Mouse (Mus musculus) liver, adult 2 months (tissue): ENCODE measurements around the gene Smim14. TPM values are rescaled to one million over a fixed set of nuclear protein-coding genes. Genes with fewer than 3 reads are reported as not detected.

ENCODE experiments used
- DNase-seq: peaks from one replicate; pipeline ENCODE4 v3.0.0-alpha.2; 2011; ENCODE audit warnings: low read depth, low spot score; ENCODE audit errors: extremely low read depth
- H3K27ac ChIP-seq: fragments of 200-500 bp; replicated peaks from 2 replicates; pipeline ENCODE4 v1.5.1; 2012; ENCODE audit warnings: low read depth, mild to moderate bottlenecking, control low read depth, inconsistent platforms, low read length; ENCODE audit not compliant: insufficient read depth
- H3K27me3 ChIP-seq: fragments of 200-500 bp; 2 replicates; pipeline ENCODE4 v1.6.1; 2012; ENCODE audit warnings: mild to moderate bottlenecking, moderate library complexity, low read length, inconsistent platforms; ENCODE audit not compliant: control insufficient read depth, insufficient read depth
- H3K36me3 ChIP-seq: fragments of 200-500 bp; 2 replicates; pipeline ENCODE4 v1.6.1; 2012; ENCODE audit warnings: low read length, inconsistent platforms; ENCODE audit not compliant: control insufficient read depth, insufficient read depth
- H3K4me1 ChIP-seq: fragments of 200-500 bp; 2 replicates; pipeline ENCODE4 v1.6.1; 2011; ENCODE audit warnings: low read length; ENCODE audit not compliant: control insufficient read depth, insufficient read depth
- H3K4me3 ChIP-seq: fragments of 200-500 bp; 2 replicates; pipeline ENCODE4 v1.5.1; 2011; ENCODE audit warnings: low read depth, mild to moderate bottlenecking, control low read depth, low read length, moderate library complexity; ENCODE audit not compliant: insufficient read depth
- H3K79me2 ChIP-seq: fragments of 200-500 bp; 2 replicates; pipeline ENCODE4 v1.6.1; 2012; ENCODE audit warnings: inconsistent platforms, mild to moderate bottlenecking, low read length, moderate library complexity; ENCODE audit not compliant: control insufficient read depth, insufficient read depth
- H3K9ac ChIP-seq: fragments of 200-500 bp; 2 replicates; pipeline ENCODE4 v1.6.1; 2012; ENCODE audit warnings: low read depth, mild to moderate bottlenecking, control low read depth, inconsistent platforms, low read length
- CTCF ChIP-seq: fragments of 200-500 bp; IDR thresholded peaks from 2 replicates; pipeline ENCODE4 v1.5.1; 2011; ENCODE audit warnings: low read depth, low read length, control low read depth
- POLR2A ChIP-seq: fragments of 200-500 bp; IDR thresholded peaks from 2 replicates; pipeline ENCODE4 v1.6.1; 2011; ENCODE audit warnings: low read length, control low read depth; ENCODE audit not compliant: insufficient read depth; ENCODE audit errors: extremely low read depth
- WGBS: fragments of 180-500 bp; shearing (Covaris S2); methylation state at CpG from one replicate; pipeline ENCODE4 v1.1.7; 2018; 5-methylcytosine and 5-hydroxymethylcytosine counted together
- polyA plus RNA-seq: library from polyadenylated mRNA; depleted of rRNA; stranded (reverse); fragments of >200 nt; gene quantifications from 2 replicates; pipeline ENCODE4 v1.2.3, GENCODE M21; 2012
- total RNA-seq: library from RNA; depleted of rRNA; stranded (reverse); fragments of >200 nt; gene quantifications from 2 replicates; pipeline ENCODE4 v1.2.3, GENCODE M21; 2014

Smim14 gene
- total and polyA plus RNA-seq, 2 experiments: 60.5 to 66.6 TPM

DNA sequence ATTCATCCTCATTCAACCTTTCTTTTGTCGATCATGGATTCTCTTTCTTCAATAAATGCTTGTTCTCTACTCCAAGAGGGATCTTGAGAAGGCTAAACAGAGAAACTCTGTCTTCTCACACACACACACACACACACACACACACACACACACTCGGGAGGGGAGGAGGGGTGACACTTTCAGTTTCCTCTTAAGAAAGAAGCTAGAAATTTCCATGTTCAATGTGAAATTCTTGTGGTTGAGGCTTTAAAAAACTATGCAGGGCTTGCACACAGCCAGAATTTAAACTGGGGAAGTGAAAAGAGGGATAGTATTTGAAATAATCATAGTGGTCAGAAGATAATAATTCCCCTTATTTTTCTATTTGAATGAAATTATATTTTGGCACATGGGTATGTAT lies 61.2 kb downstream of the Smim14 start:
- TF ChIP-seq CTCF: no peak
- no peak for TF ChIP-seq POLR2A
- DNase-seq: no peak
- Histone ChIP-seq H3K79me2 (peaks cover 12% of the 10 kb centered on the region; the same call in 1 of the 2 replicates), H3K9ac (no peak overlapping the region), H3K27me3 (no peaks in the 10 kb centered on the region), H3K27ac (no peak overlapping the region), H3K4me3 (no peak overlapping the region), H3K36me3 (peaks cover 6% of the 10 kb centered on the region; the same call in 1 of the 2 replicates), H3K4me1 (peaks cover 3% of the 10 kb centered on the region; the same call in 1 of the 2 replicates)
- 71% methylated on average over 2 of the region's 2 CpGs for WGBS

DNA sequence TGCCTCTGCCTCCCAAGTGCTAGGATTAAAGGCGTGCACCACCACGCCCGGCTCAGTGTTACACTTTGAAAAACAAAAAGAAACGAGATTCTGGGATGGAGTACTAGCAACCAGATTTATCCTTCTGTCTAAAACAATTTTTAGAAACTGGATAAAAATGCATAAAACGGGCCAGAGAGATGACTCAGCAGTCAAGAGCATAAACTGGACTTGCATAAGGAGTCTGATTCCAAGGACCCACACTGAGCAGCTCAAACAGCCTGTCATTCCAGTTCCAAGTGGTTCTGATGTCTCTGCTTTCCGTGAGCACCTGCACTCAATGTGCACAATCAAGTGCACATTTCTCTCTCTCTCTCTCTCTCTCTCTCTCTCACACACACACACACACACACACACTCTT lies 67.2 kb downstream of the Smim14 start:
- Histone ChIP-seq H3K27me3 (no peaks in the 10 kb centered on the region), H3K4me3 (no peak overlapping the region), H3K36me3 (peaks cover 28% of the 10 kb centered on the region), H3K27ac (no peak overlapping the region), H3K4me1 (no peaks in the 10 kb centered on the region), H3K79me2 (peaks cover 8% of the 10 kb centered on the region; the same call in 1 of the 2 replicates), H3K9ac (no peak overlapping the region)
- TF ChIP-seq CTCF: no peak
- no peak for DNase-seq
- WGBS: 94% methylated on average over 6 of the region's 6 CpGs

DNA sequence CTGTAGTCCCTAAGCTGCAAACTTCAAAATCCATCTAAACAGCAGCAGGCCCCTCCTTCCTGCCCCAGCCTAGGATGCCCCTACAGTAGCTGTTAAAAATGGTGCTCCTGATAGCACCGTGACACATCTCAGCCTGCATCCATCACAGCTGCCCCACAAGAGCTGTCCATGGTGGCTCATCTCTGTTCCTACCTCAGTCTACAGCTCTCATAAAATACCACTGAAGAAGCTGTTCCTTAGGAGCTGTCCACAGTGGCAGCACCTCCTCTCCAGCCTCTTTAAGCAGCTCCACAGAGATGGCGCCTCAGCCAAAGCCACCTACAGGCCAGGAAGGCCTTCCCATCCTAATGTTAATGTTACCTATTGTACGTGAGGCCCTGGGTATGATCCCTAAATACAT lies 70.1 kb downstream of the Smim14 start:
- no peak overlapping the region for H3K27ac ChIP-seq
- no peak for DNase-seq
- H3K4me1 ChIP-seq: no peaks in the 10 kb centered on the region
- WGBS: 85% methylated on average over 3 of the region's 3 CpGs
- H3K4me3 ChIP-seq: no peak overlapping the region
- H3K9ac ChIP-seq: no peak overlapping the region
- no peaks in the 10 kb centered on the region for H3K27me3 ChIP-seq
- TF ChIP-seq CTCF (no peak), POLR2A (no peak)
- H3K36me3 ChIP-seq: peaks cover 30% of the 10 kb centered on the region
- peaks cover 8% of the 10 kb centered on the region; the same call in 1 of the 2 replicates for H3K79me2 ChIP-seq

DNA sequence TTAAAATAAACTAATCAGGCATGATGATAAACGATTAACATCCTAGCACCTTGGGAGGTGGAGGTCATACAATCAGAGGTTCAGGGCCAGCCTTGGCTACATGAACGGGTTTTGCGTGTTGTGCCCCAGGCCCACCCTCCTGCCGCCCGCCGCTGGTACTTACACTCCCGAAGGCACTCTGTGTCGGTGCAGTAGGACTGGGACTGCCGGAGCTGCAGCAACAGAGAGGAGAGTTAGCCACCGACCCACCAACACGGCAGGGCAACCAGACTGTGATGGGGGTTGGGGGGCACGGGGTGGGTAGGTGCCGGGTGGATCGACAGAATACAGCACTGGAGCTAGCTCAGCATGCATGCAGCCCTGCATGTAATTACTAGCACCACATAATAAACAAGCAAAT lies 76.6 kb downstream of the Smim14 start:
- no peak overlapping the region for H3K27ac ChIP-seq
- no peaks in the 10 kb centered on the region for H3K4me1 ChIP-seq
- no peaks in the 10 kb centered on the region for H3K79me2 ChIP-seq
- DNase-seq: no peak
- H3K27me3 ChIP-seq: no peaks in the 10 kb centered on the region
- H3K4me3 ChIP-seq: no peak overlapping the region
- 96% methylated on average over 14 of the region's 14 CpGs for WGBS
- no peak overlapping the region for H3K9ac ChIP-seq
- H3K36me3 ChIP-seq: peaks cover 17% of the 10 kb centered on the region; the same call in 1 of the 2 replicates
- no peak for TF ChIP-seq POLR2A
- TF ChIP-seq CTCF: no peak

DNA sequence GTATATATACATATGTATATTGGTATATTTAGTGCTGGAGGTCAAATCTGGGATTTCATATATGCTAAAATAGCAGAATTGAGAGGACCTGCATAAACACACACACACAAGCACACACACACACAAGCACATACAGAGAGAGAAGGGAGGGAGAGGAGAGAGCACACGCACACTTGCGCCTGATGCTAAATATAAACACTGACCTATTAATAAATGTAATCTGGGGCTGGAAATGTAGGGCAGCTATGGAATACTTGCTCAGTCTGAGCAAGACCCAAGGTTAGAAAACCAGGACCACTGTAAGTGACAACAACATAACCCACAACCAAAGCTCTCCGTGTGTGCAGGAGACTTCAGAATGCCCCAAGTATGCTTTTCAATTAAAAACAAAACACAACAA lies 77.5 kb downstream of the Smim14 start:
- whole genome bisulfite sequencing: 96% methylated on average over 3 of the region's 3 CpGs
- Histone ChIP-seq H3K4me1 (no peaks in the 10 kb centered on the region), H3K9ac (no peak overlapping the region), H3K4me3 (no peak overlapping the region), H3K79me2 (no peaks in the 10 kb centered on the region), H3K27ac (no peak overlapping the region), H3K27me3 (no peaks in the 10 kb centered on the region), H3K36me3 (peaks cover 15% of the 10 kb centered on the region; the same call in 1 of the 2 replicates)
- no peak for DNase-seq
- no peak for TF ChIP-seq CTCF
- TF ChIP-seq POLR2A: no peak

DNA sequence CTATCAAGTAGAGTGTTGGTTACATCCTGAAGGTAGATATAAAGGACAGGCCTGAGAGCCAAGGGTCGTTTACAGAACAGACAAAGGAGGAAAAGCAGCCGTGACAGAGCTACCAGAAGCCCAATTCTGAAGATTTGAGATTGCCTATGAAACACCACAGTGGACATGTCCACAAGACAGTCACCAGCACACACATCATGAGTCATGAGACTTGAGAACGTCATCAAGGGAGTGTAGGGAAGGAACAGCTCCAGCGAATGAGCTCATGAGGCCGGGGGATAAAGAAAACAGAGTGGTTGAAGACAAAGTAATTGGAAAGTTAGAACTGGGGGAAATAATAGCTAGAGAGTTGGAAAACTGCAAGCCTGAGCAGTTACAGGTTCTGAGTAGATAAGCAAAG lies 79.1 kb downstream of the Smim14 start:
- no peak for TF ChIP-seq CTCF
- no peak for TF ChIP-seq POLR2A
- WGBS: 81% methylated on average over 5 of the region's 5 CpGs
- no peak overlapping the region for H3K4me3 ChIP-seq
- no peak overlapping the region for H3K9ac ChIP-seq
- peaks cover 13% of the 10 kb centered on the region; the same call in 1 of the 2 replicates for H3K36me3 ChIP-seq
- no peak for DNase-seq
- no peak overlapping the region for H3K27ac ChIP-seq
- H3K4me1 ChIP-seq: no peaks in the 10 kb centered on the region
- H3K79me2 ChIP-seq: no peaks in the 10 kb centered on the region
- no peaks in the 10 kb centered on the region for H3K27me3 ChIP-seq
